Mouse (Mus musculus) liver, postnatal 0 days (tissue): ENCODE measurements around the gene Fscn3. TPM values are rescaled to one million over a fixed set of nuclear protein-coding genes. Genes with fewer than 3 reads are reported as not detected.

Experiments
- ATAC-seq: fragments of 200-750 bp; cut with Nextera tagmentation; 2 replicates; pipeline ENCODE4 v1.8.0; 2017; ENCODE audit warnings: mild to moderate bottlenecking, moderate library complexity
- DNase-seq: peaks from one replicate; pipeline ENCODE4 v3.0.0-alpha.2; 2016
- H3K27ac ChIP-seq: fragments of 300-500 bp; sonication (generic); 2 replicates; pipeline ENCODE4 v1.5.1; 2014; ENCODE audit warnings: antibody characterized with exemption, moderate library complexity, mild to moderate bottlenecking, low read depth
- H3K27me3 ChIP-seq: fragments of 300-500 bp; sonication (generic); 2 replicates; pipeline ENCODE4 v1.6.1; 2014; ENCODE audit warnings: low read length, control low read depth, mixed read lengths; ENCODE audit not compliant: insufficient read depth
- H3K36me3 ChIP-seq: fragments of 300-500 bp; sonication (generic); replicated peaks from 2 replicates; pipeline ENCODE4 v1.6.1; 2014; ENCODE audit warnings: mild to moderate bottlenecking, control low read depth, low read length, moderate library complexity, mixed read lengths; ENCODE audit not compliant: insufficient read depth
- H3K4me1 ChIP-seq: fragments of 300-500 bp; sonication (generic); 2 replicates; pipeline ENCODE4 v1.6.1; 2014; ENCODE audit warnings: antibody characterized with exemption, mild to moderate bottlenecking, control low read depth; ENCODE audit not compliant: insufficient read depth
- H3K4me2 ChIP-seq: fragments of 300-500 bp; sonication (generic); 2 replicates; pipeline ENCODE4 v1.6.1; 2014; ENCODE audit warnings: low read depth, mild to moderate bottlenecking, low read length, moderate library complexity, mixed read lengths
- H3K4me3 ChIP-seq: fragments of 300-500 bp; sonication (generic); 2 replicates; pipeline ENCODE4 v1.5.1; 2014; ENCODE audit warnings: low read depth, low read length
- H3K9ac ChIP-seq: fragments of 300-500 bp; sonication (generic); replicated peaks from 2 replicates; pipeline ENCODE4 v1.6.1; 2014; ENCODE audit warnings: mild to moderate bottlenecking, moderate library complexity
- H3K9me3 ChIP-seq: fragments of 300-500 bp; sonication (generic); 2 replicates; pipeline ENCODE4 v1.6.1; 2016; ENCODE audit warnings: mild to moderate bottlenecking, control low read depth, low read length, mixed read lengths
- CTCF ChIP-seq: sonication (generic); IDR thresholded peaks from 2 replicates; pipeline ENCODE4 v1.5.1; 2016; ENCODE audit warnings: antibody characterized with exemption, low read depth
- EP300 ChIP-seq: IDR thresholded peaks from 2 replicates; pipeline ENCODE4 v1.6.1; 2016; ENCODE audit warnings: antibody characterized with exemption, low read depth, mild to moderate bottlenecking
- WGBS: fragments of 180-500 bp; shearing (Covaris S2); extraction: QIAGEN DNeasy Blood & Tissue Kit; methylation state at CpG from one replicate; pipeline ENCODE4 v1.1.7; 2014; ENCODE audit not compliant: insufficient replicate concordance; 5-methylcytosine and 5-hydroxymethylcytosine counted together
- polyA plus RNA-seq: library from polyadenylated mRNA; unstranded; fragments of >200 nt; fragmentation: Nextera tagmentation; extraction: Ambion mirVana; gene quantifications from 2 replicates; pipeline ENCODE4 v1.2.1, GENCODE M21; 2015

Fscn3 gene
- polyA plus RNA-seq, 1 experiment from 2014 or later: 0.06 TPM

DNA sequence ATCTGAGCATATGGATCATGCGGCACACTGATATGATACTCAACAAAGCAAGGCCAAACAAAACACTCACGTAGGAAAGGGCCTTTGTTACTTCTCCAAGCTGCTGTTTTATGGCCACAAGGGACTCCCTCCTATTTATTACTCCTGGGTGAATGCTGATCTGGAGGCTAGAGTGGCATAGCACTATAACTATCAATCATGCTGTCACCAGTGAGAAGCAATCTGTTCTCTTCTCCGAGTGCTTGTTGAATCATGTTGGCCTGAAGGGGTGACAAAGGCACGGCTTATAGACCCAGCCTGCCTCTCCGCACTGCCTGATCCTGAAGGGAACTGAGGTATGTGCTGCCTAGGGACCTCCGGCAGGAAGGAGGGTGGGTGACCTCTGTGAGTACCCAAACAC is 37.0 kb downstream of the Fscn3 start:
- ATAC-seq (no peak), DNase-seq (no peak)
- Histone ChIP-seq H3K4me2 (no peak overlapping the region), H3K4me1 (peaks cover 2% of the 10 kb centered on the region), H3K9me3 (no peaks in the 10 kb centered on the region), H3K9ac (no peak overlapping the region), H3K27me3 (no peaks in the 10 kb centered on the region), H3K36me3 (no peaks in the 10 kb centered on the region), H3K4me3 (no peak overlapping the region), H3K27ac (no peak overlapping the region)
- TF ChIP-seq CTCF: no peak
- TF ChIP-seq EP300: no peak
- 59% methylated on average over 6 of the region's 6 CpGs for WGBS

DNA sequence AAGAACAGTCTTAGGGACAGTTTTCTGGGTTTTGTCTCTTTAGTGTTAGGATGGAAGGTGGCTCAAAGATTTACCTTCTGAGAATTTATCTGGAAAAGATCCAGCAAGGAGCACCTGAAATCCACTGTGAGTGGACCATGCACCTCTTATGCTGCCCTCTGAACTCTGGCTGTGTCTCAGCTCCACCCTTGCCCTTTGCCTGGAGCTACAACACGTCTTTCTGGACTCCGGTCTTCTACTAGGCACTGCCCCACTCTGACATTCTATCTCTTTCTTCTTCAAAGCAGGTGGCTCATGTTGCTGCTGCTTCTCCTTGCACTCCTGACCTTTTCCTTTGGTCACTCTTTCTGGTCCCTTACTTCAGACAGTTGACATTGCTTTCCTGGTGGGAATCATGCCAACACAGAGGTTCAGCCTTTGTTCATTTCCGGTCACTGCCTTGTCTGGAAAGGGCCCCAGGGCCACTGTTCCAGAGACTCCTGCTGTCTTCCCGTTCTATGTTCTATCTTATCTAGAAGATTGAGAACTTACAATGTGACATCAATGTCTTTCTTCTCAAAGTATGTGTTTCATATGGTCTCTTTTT is 42.5 kb downstream of the Fscn3 start:
- Histone ChIP-seq H3K9ac (no peak overlapping the region), H3K4me3 (no peak overlapping the region), H3K36me3 (no peaks in the 10 kb centered on the region), H3K27ac (no peak overlapping the region), H3K9me3 (no peaks in the 10 kb centered on the region), H3K27me3 (no peaks in the 10 kb centered on the region), H3K4me1 (peaks cover 9% of the 10 kb centered on the region), H3K4me2 (no peak overlapping the region)
- 56% methylated on average over 4 of the region's 4 CpGs for WGBS
- ATAC-seq (no peak), DNase-seq (no peak)
- no peak for TF ChIP-seq EP300
- no peak for TF ChIP-seq CTCF

DNA sequence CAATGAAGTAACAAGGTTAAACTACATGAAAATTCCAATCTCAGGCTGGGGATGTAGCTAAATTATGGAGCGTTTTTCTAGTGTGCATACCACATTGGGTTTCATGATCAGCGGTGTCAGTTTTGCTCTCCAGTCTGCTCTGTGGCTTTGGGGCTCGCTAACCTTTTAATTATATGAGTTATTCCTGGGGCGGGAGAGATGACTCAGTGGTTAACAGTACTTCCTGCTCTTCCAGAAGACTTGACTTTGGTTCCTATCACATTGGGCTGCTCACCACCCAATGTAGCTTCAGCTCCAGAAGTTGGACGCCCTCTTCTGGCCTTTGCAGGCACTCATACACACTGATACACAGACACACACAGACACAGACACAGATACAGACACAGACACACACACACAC is 43.0 kb downstream of the Fscn3 start:
- Histone ChIP-seq H3K36me3 (no peaks in the 10 kb centered on the region), H3K27ac (no peak overlapping the region), H3K4me3 (no peak overlapping the region), H3K4me1 (peaks cover 9% of the 10 kb centered on the region), H3K27me3 (no peaks in the 10 kb centered on the region), H3K9ac (no peak overlapping the region), H3K4me2 (no peak overlapping the region), H3K9me3 (no peaks in the 10 kb centered on the region)
- ATAC-seq (no peak), DNase-seq (no peak)
- 71% methylated on average over 5 of the region's 5 CpGs for WGBS
- no peak for TF ChIP-seq EP300
- TF ChIP-seq CTCF: no peak

DNA sequence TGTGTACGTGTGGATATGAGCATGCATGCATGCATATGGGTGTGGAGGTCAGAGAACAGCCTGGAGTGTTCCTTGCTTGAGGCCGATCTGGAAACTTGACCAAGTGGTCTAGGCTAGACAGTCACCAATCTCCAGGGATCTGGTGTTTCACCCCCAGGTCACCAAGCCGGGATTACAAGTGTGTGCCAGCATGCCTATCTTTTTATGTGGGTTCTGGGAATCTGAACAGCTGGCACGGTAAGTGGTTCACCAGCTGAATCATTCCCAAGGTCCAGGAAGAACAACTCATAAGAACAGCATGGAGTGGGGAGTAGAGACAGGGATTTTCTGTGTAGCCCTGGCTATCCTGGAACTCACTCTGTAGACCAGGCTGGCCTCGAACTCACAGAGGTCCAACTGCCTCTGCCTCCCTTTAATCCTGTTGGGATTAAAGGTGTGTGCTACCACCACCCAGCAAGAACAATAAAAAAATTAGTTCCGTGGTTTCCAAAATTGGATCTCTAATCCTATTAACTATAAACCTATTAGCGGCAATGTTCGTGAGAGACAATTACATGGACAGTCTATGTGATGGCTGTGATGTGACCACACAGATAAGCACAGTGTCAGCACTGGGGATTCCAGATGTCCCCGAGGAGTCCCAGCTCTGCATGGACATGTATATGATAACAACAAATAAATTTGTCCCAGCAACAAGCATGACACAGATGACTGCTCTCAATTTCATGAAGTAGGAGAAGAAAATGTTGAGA is 43.9 kb downstream of the Fscn3 start:
- no peak for DNase-seq
- TF ChIP-seq CTCF (no peak), EP300 (no peak)

DNA sequence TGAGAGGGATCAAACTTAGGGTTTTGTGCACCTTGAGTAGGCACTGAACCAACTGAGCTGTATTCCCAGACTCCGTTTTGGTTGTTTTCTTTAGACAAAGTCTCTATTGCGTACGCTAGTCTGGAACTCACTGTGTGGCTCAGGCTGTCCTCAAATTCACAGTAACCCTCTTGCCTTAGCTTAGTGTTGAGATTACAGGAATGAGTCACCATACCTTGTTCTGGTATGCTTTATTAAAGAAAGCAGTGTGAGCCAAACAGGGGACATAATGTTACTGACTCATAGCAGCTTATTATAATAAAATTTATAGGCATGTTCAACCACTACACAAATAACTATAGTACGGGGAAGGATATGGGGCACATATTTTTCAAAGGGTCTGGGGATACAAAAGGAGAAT is 46.6 kb downstream of the Fscn3 start:
- H3K27ac ChIP-seq: no peak overlapping the region
- no peak for ATAC-seq
- H3K4me1 ChIP-seq: peaks cover 12% of the 10 kb centered on the region
- H3K4me3 ChIP-seq: no peak overlapping the region
- no peaks in the 10 kb centered on the region for H3K27me3 ChIP-seq
- no peak for DNase-seq
- TF ChIP-seq CTCF (no peak), EP300 (no peak)
- no peaks in the 10 kb centered on the region for H3K9me3 ChIP-seq
- no peak overlapping the region for H3K9ac ChIP-seq
- H3K4me2 ChIP-seq: no peak overlapping the region
- no peaks in the 10 kb centered on the region for H3K36me3 ChIP-seq
- WGBS: 79% methylated on average over 4 of the region's 4 CpGs

More for the DNA sequence above, 43.9 kb downstream of the Fscn3 start:
- ATAC-seq: no peak
- no peaks in the 10 kb centered on the region for H3K27me3 ChIP-seq
- H3K9ac ChIP-seq: no peak overlapping the region
- H3K4me1 ChIP-seq: peaks cover 9% of the 10 kb centered on the region
- no peaks in the 10 kb centered on the region for H3K36me3 ChIP-seq
- no peaks in the 10 kb centered on the region for H3K9me3 ChIP-seq
- WGBS: 79% methylated on average over 9 of the region's 9 CpGs
- H3K4me3 ChIP-seq: no peak overlapping the region
- H3K4me2 ChIP-seq: no peak overlapping the region
- no peak overlapping the region for H3K27ac ChIP-seq

DNA sequence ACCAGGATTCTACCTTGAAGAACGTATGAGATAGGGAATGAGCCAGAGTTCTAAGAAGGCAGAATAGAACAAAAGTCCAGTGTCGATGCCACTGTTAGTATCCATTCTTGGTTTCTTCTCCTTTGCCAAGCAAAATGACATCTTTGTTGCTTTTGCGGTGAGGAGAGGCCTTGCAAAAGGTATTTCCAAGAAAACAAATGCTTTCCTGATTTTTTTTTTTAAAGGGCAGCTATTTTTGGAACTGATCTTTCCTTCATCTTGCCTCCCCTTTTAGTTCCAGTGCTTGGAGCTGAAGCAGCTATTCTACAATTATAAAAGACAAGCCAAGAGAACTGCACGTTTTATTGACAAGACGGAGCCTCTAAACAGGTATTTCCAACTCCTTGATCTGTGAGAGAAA is 47.2 kb downstream of the Fscn3 start, which contains the start of gene Snd1:
Gene Snd1, plus strand, starts transcription at position 301 of the 400 bp plus-strand sequence.
- no peak for DNase-seq
- 81% methylated on average over 5 of the region's 5 CpGs for WGBS
- no peaks in the 10 kb centered on the region for H3K9me3 ChIP-seq
- H3K9ac ChIP-seq: no peak within 1 kb of the TSS
- no peak within 1 kb of the TSS for H3K4me2 ChIP-seq
- no peak for ATAC-seq
- no peaks in the 10 kb centered on the region for H3K36me3 ChIP-seq
- no peak within 1 kb of the TSS for H3K27ac ChIP-seq
- TF ChIP-seq CTCF: no peak
- TF ChIP-seq EP300: no peak
- H3K27me3 ChIP-seq: no peaks in the 10 kb centered on the region
- no peak within 1 kb of the TSS for H3K4me3 ChIP-seq
- peaks cover 13% of the 10 kb centered on the region; the same call in 1 of the 2 replicates for H3K4me1 ChIP-seq
